Mouse (Mus musculus) MN1 (cell line): ENCODE measurements at regions not wholly inside any gene's neighbourhood (a gene's known extent, or its start where the extent isn't known, plus 50 kb on each side); places are given as distances from the start of the nearest gene placed in this dataset.

ENCODE experiments used
- DNase-seq: peaks from one replicate; pipeline ENCODE4 v3.0.0-alpha.2; 2016; ENCODE audit warnings: low spot score

GRCm38 (mm10) chr4:11903861-11904260 lies 77.2 kb downstream of the Gm10604 start:
- no peak for DNase-seq

DNA sequence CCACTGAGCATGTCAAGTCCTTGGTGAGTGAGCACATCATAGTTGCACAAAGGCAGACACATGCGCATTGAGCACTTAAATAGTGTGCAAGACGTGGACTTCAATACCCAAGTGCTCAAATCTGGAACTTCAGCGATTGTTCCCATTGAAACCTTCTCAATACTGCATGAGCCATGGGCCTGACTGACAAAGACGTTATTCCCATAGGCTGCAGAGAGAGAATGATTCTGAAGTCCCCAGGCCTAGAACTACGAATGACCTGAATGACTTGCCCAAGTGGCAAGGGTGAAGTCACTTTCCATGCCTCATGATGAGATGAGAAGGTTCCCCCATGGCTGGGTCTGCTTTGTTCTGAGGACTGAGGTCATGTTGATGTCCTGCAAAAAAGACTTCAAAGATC lies 77.7 kb downstream of the Gm10604 start:
- no peak for DNase-seq

GRCm38 (mm10) chr4:11899979-11900624 lies 81.0 kb downstream of the Gm10604 start:
- DNase-seq: no peak

GRCm38 (mm10) chr4:11897231-11897630 lies 83.8 kb downstream of the Gm10604 start:
- no peak for DNase-seq

DNA sequence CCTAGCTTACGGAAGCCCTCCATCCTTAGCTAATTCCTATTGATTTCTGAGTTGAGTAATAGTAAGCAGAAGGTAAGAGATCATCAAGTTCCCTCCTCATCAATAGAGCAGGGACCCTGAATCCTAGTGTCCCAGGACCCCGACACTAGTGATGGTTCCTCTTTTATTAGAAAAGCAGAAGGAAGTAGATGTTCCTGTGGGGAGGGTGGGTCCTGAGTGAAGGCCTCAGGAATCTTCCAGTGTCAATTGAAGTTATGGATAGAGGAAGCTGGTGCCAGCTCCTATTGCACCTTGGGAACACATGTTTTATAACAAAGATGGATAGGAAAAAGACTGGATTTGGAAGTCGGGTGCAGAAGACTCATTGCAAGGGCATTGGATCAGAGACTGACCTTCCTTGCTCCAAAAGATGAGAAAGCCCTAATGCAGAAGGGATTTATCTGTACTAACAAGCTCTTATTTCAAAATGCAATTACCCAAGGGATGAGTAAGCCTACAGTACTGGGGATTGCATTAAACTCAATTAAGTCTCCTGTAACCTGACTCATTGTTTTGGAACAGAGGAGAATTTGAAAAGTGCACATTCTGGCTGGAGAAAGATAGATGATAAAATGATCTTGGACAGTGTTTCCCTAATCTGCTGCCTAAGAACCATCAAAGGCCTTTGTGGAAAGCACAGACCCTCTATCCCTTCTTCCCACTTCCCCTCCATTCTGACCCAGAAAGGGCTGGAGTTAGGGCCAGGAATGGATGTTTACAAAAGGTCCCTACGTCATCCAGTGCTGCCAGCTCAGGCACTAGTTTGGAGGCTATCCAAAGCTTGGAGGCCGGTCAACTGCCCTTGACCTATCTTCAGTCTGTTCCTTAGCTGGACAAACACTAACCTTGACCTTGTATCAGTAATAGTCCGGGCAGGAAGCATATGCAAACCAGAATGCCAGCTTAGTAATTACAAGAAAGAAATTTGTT lies 84.9 kb downstream of the Gm10604 start:
- DNase-seq: peak; percentile 76

DNA sequence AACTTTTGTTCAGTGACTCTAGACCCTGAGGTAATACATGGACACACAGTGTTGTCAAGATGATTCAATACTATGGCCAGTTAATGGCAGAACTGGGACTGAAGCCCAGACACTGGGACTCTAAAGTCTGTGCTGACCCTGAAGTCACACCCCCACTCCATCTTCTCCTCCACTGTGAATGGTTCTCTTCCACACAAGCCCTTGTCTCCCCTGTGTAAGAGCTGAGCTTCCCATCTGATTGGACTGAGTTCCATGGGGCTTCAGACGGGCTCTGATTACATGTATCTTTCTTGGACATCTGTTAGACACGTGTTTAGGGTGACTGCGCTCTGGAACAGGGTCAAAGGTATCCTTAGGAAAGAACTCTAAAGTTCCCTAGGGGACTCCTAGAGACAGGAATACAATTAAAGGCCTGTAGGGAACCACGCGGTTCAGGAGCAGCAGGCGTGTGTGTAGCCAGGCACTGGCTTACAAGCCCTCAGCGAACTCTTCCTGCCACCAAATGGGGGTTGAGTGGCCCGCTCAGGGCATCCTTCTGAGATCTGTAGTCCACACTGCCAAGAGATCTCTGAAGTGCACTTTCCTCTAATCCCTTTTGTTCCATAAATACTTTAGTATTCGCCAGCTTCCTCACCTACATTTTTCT lies 87.4 kb downstream of the Gm10604 start:
- no peak for DNase-seq

DNA sequence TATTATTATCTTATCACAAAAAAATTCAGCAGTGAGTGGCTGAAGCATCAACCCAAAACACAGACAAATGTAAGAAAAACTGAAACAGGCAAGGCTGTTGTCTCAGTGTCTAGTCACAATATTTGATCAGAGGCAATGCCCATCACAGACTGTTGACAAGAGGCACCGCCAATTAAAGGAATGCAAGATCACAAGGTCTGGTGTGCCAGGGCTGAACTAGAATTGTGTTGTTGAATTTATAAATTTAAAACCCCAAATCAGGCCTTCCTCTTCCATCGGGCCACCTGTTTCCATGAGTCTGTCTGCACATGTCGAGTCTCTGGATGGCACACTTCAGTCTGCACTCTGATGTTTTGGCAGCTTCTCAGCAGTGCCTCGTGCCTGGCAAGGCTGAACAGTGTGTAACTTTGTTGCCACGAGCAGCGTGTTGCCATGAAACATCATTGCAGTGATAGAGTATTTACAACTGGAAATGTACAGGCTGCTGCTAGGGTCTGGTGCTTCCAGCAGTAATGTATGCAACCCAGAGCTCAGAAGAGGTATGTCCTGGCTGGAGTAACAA lies 91.9 kb downstream of the Gm10604 start:
- DNase-seq: no peak

GRCm38 (mm10) chr4:11887377-11887776 lies 93.7 kb downstream of the Gm10604 start:
- no peak for DNase-seq

GRCm38 (mm10) chr4:11885499-11885898 lies 95.6 kb downstream of the Gm10604 start:
- no peak for DNase-seq

- DNase-seq: no peak
Measured at GRCm38 (mm10) chr4:11884818-11885217, 96.2 kb downstream of the Gm10604 start.

DNA sequence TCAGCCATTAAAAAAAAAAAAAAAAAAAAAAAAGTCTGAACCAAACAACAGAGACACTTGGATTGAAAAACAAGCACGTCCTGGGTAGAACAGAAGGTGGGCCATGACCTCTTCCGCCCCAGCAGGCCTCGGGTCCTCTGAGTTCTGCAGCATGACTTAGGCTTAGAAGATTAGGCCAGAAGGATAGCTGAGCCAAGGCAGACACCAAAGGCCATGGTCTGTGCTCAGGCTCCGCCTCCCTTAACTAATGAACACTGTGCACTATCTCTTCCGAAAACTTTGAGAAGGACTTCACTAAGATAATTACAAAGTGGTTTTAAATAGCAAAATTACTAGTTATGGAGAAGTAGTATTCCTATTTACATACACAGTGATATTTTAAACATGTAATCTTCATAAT lies 97.8 kb downstream of the Gm10604 start:
- DNase-seq: no peak

DNA sequence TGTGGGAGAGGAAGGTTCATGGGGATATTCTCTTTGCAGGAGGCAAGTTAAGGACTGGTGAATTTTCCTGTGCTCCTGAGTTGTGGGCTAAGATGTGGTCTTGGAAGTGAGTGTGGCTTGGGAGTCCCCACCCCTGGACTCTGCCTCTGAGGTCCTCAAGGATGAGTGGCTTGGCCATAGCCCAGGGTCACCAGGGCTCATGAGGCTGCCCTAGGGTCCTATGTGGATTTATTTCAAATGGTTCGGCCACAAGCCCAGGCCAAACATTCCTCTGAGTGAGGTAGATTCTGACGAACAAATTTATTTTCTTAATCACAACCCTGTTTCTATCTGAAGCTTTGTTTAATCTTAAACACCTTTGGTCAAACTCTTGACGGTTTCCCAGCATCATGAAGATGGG lies 98.4 kb downstream of the Gm10604 start:
- no peak for DNase-seq

- no peak for DNase-seq
Measured at GRCm38 (mm10) chr4:11878638-11879037, 102.4 kb downstream of the Gm10604 start.

GRCm38 (mm10) chr4:11877945-11878344 lies 103.1 kb downstream of the Gm10604 start:
- no peak for DNase-seq

- DNase-seq: no peak
Measured at GRCm38 (mm10) chr4:11876009-11876408, 105.1 kb downstream of the Gm10604 start.

- DNase-seq: no peak
Measured at GRCm38 (mm10) chr4:11874586-11875264, 106.3 kb downstream of the Gm10604 start.

GRCm38 (mm10) chr4:11872036-11872435 lies 109.0 kb downstream of the Gm10604 start:
- no peak for DNase-seq

DNA sequence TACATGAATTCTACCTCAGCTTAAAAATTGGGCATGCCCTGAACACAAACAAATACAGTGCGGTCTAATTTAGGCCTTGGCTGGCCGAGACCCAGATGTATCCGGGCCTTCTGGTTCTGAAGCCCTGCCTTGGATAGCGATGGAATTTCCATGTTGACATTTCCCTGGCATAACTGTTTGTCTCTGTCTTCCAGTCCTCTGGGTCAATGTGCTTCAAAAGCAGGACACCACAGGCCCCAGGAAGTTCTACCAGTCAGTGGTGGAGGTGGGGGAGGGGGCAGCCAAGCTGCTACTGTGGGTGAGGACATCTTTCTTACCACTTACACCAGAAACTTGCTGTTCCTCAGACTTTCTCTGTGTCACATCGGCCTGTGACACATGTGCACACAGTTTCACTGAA lies 111.3 kb downstream of the Gm10604 start:
- DNase-seq: no peak

GRCm38 (mm10) chr4:11868565-11868964 lies 112.5 kb downstream of the Gm10604 start:
- no peak for DNase-seq
